Mouse (Mus musculus): ENCODE measurements around the gene Bid.
"Not testable (repeated sequence)": the region's sequence is repeated elsewhere in the genome, so short reads cannot be mapped to it uniquely, and the experiment has no call there.

DNA sequence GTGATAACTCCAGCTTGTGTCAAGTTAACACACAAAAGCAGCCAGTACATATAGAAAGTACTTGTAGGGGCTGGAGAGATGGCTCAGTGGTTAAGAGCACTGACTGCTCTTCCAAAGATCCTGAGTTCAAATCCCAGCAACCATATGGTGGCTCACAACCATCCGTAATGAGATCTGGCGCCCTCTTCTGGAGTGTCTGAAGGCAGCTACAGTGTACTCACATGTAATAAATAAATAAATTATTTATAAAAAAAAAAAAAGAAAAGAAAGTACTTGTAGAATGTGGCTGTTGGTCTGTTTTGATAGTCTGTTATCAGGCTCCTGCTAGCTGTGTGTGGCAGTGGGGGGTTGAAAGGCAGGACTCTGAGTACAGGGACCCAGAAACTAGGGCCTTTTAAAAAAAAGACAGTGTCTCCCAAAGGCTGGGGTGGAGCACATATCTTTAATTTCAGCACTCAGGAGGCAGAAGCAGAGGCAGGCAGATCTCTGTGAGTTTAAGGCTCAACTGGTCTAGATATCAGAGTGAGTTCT lies 8.2 kb upstream of the Bid start:
- not testable (repeated sequence) for TF ChIP-seq CTCF (IDR thresholded peaks at IDR 0.05; ENCODE audit: extremely low read depth, insufficient read length, insufficient replicate concordance, low read depth, low read length); POLR2A (IDR thresholded peaks at IDR 0.05; ENCODE audit: low read depth, low read length)
